Mouse (Mus musculus) midbrain, embryonic 15.5 days (tissue): ENCODE measurements around the gene Ccdc82. TPM values are rescaled to one million over a fixed set of nuclear protein-coding genes. Genes with fewer than 3 reads are reported as not detected.

Source experiments
- ATAC-seq: fragments of 200-750 bp; cut with Nextera tagmentation; replicated peaks from 2 replicates; pipeline ENCODE4 v1.8.0; 2017; ENCODE audit warnings: moderate TSS enrichment
- H3K27ac ChIP-seq: fragments of 300-500 bp; sonication (generic); 2 replicates; pipeline ENCODE4 v1.5.1; 2015; ENCODE audit warnings: mild to moderate bottlenecking, inconsistent platforms
- H3K27me3 ChIP-seq: fragments of 300-500 bp; sonication (generic); replicated peaks from 2 replicates; pipeline ENCODE4 v1.6.1; 2015; ENCODE audit warnings: inconsistent platforms
- H3K36me3 ChIP-seq: fragments of 300-500 bp; sonication (generic); replicated peaks from 2 replicates; pipeline ENCODE4 v1.6.1; 2015; ENCODE audit warnings: inconsistent platforms
- H3K4me1 ChIP-seq: fragments of 300-500 bp; sonication (generic); 2 replicates; pipeline ENCODE4 v1.6.1; 2015; ENCODE audit warnings: inconsistent platforms
- H3K4me2 ChIP-seq: fragments of 300-500 bp; sonication (generic); 2 replicates; pipeline ENCODE4 v1.6.1; 2015; ENCODE audit warnings: inconsistent platforms, mild to moderate bottlenecking, moderate library complexity
- H3K4me3 ChIP-seq: fragments of 300-500 bp; sonication (generic); 2 replicates; pipeline ENCODE4 v1.5.1; 2015; ENCODE audit warnings: mild to moderate bottlenecking, inconsistent platforms
- H3K9ac ChIP-seq: fragments of 300-500 bp; sonication (generic); 2 replicates; pipeline ENCODE4 v1.6.1; 2015; ENCODE audit warnings: mild to moderate bottlenecking, inconsistent platforms
- H3K9me3 ChIP-seq: fragments of 300-500 bp; sonication (generic); 2 replicates; pipeline ENCODE4 v1.6.1; 2016; ENCODE audit warnings: inconsistent platforms
- WGBS: fragments of 180-500 bp; shearing (Covaris S2); methylation state at CpG from one replicate; pipeline ENCODE4 v1.1.7; 2015; ENCODE audit warnings: mixed read lengths; 5-methylcytosine and 5-hydroxymethylcytosine counted together
- polyA plus RNA-seq: library from polyadenylated mRNA; unstranded; fragments of >200 nt; fragmentation: Nextera tagmentation; extraction: Ambion mirVana; gene quantifications from 2 replicates; pipeline ENCODE4 v1.2.1, GENCODE M21; 2015

The Ccdc82 gene
- polyA plus RNA-seq = 12.8 and 13.9 TPM in 2 replicates

DNA sequence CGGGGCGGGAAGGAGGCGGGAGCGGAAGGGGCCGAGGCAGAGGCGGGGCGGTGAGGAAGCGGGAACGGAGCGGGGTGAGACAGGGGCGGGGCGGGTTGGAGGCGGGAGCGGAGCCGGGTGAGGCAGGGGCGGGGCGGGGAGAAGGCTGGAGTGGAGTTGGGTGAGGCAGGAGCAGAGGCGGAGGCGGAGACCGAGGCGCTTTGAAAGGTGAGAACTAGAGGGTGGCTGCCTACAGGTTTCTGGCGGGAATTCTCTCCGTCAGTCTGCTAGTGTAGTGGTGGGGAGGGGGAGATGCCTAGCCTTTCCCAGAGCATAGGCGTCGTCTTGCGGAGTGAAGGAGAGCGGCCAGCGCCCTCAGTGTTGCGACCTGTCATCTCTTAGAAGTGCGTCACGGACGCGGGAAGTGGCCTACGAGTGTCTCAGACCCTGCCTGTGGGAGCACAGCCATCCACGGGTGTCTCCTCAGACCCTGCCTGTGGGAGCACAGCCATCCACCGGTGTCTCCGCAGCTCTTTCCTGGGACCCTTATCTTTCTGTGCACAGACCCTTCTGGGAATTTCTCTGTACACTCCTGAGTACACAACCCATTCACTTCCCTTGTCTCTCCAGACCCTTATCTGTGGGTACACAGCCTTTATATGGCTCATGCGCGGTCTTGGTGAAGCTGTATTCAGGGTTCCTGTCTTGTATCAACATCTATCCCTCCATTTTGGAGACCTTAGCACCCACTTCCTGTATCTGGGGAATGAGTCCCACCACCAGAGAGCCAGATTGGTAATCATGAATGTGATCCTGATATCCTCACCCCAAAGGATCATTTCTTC, at the start of gene Ccdc82:
Gene Ccdc82, plus strand, starts transcription at position 141 of the 824 bp plus-strand sequence.
- Histone ChIP-seq H3K9ac (peak within 1 kb of the TSS; percentile 59), H3K4me3 (peak within 1 kb of the TSS; percentile 53), H3K4me2 (peak within 1 kb of the TSS; percentile 57), H3K9me3 (no peaks in the 10 kb centered on the region), H3K4me1 (peaks cover 23% of the 10 kb centered on the region), H3K27me3 (no peaks in the 10 kb centered on the region), H3K27ac (peak within 1 kb of the TSS; percentile 79), H3K36me3 (no peaks in the 10 kb centered on the region)
- 2% methylated on average over 34 of the region's 39 CpGs for WGBS
- ATAC-seq = peak; percentile 97

DNA sequence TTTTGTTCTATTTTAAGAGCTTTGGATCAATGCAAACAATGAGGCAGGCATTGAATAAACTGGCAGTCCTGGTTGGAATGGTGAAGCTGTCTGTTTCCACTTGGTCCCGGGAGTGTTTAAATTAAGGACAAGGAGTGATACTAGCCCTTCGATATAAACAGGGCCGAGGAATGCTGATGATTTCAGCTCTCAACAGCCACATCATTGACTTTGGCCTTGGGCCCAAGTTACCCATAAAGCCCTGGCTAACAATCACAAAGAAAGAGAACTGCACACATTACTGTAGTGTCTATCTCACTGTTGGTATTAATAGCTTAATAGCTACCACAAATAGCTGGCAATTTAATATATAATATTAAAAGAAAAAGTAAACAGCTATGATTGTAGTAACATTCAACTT, 46.7 kb upstream of the Ccdc82 start:
- Histone ChIP-seq H3K4me3 (no peak overlapping the region), H3K9ac (no peak overlapping the region), H3K27me3 (no peaks in the 10 kb centered on the region), H3K4me2 (no peak overlapping the region), H3K36me3 (no peaks in the 10 kb centered on the region), H3K9me3 (no peaks in the 10 kb centered on the region), H3K27ac (no peak overlapping the region), H3K4me1 (no peaks in the 10 kb centered on the region)
- ATAC-seq = no peak
- 70% methylated on average over 3 of the region's 3 CpGs for WGBS

DNA sequence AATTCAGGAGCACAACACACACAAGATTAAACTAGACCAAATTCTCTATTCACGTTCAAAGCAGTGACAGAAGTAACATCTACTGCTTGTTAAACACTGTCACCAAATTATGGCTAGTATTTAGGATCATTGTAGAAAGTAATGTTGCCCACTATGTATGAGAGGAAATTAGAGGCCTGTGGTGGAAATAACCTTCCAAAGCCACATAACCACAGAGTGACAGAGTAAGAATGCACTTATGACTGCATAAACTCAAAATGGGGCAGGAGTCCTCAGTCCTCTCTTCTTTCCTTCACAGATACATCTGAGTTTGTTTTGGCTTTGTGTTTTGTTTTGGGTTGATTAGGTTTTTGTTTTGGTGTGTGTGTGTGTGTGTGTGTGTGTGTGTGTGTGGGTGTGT, 43.6 kb upstream of the Ccdc82 start:
- no peaks in the 10 kb centered on the region for H3K27me3 ChIP-seq
- H3K9me3 ChIP-seq = no peaks in the 10 kb centered on the region
- no peaks in the 10 kb centered on the region for H3K36me3 ChIP-seq
- H3K9ac ChIP-seq = no peak overlapping the region
- H3K27ac ChIP-seq = no peak overlapping the region
- no peak overlapping the region for H3K4me2 ChIP-seq
- no peak for ATAC-seq
- WGBS = 94% methylated on average over 1 of the region's 1 CpGs
- H3K4me3 ChIP-seq = no peak overlapping the region
- no peaks in the 10 kb centered on the region for H3K4me1 ChIP-seq

DNA sequence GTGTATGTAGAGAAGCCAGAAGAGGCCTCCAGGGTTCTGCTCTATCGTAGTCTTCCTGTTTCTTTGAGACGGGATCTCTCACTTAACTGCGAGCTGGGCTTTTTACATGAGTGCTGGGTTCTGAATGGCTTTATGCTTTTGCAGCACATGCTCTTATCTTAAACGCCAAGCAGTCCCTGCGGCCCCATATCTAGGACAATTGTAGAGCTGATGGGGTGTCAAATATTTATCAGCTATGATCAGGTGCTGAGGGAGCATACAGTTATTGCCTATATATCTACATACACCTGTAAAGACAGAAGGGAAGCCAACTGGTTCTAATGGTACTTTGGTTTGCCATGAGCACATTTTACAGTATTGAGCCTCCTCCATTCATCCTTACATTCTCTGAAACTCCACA, 43.1 kb upstream of the Ccdc82 start:
- no peaks in the 10 kb centered on the region for H3K27me3 ChIP-seq
- WGBS = 94% methylated on average over 5 of the region's 5 CpGs
- no peak overlapping the region for H3K4me3 ChIP-seq
- H3K27ac ChIP-seq = no peak overlapping the region
- no peaks in the 10 kb centered on the region for H3K9me3 ChIP-seq
- no peaks in the 10 kb centered on the region for H3K4me1 ChIP-seq
- H3K36me3 ChIP-seq = no peaks in the 10 kb centered on the region
- no peak for ATAC-seq
- H3K4me2 ChIP-seq = no peak overlapping the region
- H3K9ac ChIP-seq = no peak overlapping the region

DNA sequence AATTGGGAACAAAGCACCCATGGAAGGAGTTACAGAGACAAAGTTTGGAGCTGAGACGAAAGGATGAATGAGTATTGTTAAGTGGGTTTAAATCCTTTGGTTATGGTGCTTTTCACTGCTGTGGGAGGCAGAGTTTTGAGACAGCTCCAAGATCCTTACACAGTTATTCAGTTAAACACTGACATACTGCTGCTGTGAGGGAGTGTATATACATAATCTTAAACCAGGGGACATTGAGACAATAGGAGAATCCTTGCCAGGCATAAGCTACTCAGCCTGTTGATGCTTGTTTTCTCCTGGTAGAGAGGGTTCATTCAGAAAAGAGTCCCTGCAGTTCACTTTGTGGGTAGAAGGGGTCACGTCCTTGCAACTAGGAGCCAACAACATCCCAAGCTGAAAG, 40.4 kb upstream of the Ccdc82 start:
- 24% methylated on average over 2 of the region's 2 CpGs for WGBS
- Histone ChIP-seq H3K9me3 (no peaks in the 10 kb centered on the region), H3K27ac (no peak overlapping the region), H3K4me1 (no peaks in the 10 kb centered on the region), H3K36me3 (no peaks in the 10 kb centered on the region), H3K4me2 (no peak overlapping the region), H3K9ac (no peak overlapping the region), H3K27me3 (no peaks in the 10 kb centered on the region), H3K4me3 (no peak overlapping the region)
- no peak for ATAC-seq

DNA sequence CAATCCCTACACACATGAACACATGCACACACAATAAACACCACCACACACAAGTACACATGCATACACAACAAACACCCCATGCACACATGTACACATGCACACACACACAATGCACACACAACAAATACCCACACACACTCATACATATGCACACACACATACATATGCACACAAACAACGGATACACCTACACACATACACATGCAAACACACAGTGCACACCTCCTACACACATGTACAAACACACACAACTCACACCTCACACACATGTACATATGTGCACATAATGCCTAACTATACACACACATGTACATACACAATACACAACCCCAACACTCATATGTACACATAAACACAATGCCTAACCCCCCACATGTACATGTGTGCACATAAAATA, 20.9 kb upstream of the Ccdc82 start:
- Histone ChIP-seq H3K4me2 (no peak overlapping the region), H3K4me3 (no peak overlapping the region)
- WGBS = 84% methylated on average over 1 of the region's 1 CpGs

DNA sequence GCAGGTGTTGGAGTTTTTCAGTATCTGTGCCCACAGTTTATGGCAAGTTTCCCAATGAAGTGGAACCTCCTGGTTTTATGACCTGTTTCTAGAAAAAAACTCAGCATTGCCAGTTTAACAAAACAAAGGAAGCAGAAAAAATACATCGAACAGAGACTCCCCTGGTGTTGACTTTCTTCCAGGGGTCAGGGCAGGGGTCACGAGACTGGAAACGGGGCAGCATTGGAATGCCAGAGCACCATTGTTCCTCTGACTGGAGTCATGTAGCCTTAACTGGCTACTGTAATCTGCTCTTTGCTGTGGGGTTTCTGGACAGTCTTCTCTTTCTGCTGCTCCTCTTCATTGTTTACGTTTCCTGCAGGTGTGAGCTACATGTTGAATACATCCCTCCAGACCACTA, 16.2 kb upstream of the Ccdc82 start:
- no peak overlapping the region for H3K27ac ChIP-seq
- WGBS = 15% methylated on average over 4 of the region's 4 CpGs
- H3K4me2 ChIP-seq = no peak overlapping the region
- H3K9me3 ChIP-seq = no peaks in the 10 kb centered on the region
- no peaks in the 10 kb centered on the region for H3K36me3 ChIP-seq
- no peaks in the 10 kb centered on the region for H3K27me3 ChIP-seq
- H3K4me1 ChIP-seq = no peaks in the 10 kb centered on the region
- no peak for ATAC-seq
- no peak overlapping the region for H3K9ac ChIP-seq
- H3K4me3 ChIP-seq = no peak overlapping the region

More for the DNA sequence above, 20.9 kb upstream of the Ccdc82 start:
- Histone ChIP-seq H3K9me3 (no peaks in the 10 kb centered on the region), H3K9ac (no peak overlapping the region), H3K36me3 (no peaks in the 10 kb centered on the region), H3K27me3 (no peaks in the 10 kb centered on the region), H3K4me1 (no peaks in the 10 kb centered on the region), H3K27ac (no peak overlapping the region)
- no peak for ATAC-seq

DNA sequence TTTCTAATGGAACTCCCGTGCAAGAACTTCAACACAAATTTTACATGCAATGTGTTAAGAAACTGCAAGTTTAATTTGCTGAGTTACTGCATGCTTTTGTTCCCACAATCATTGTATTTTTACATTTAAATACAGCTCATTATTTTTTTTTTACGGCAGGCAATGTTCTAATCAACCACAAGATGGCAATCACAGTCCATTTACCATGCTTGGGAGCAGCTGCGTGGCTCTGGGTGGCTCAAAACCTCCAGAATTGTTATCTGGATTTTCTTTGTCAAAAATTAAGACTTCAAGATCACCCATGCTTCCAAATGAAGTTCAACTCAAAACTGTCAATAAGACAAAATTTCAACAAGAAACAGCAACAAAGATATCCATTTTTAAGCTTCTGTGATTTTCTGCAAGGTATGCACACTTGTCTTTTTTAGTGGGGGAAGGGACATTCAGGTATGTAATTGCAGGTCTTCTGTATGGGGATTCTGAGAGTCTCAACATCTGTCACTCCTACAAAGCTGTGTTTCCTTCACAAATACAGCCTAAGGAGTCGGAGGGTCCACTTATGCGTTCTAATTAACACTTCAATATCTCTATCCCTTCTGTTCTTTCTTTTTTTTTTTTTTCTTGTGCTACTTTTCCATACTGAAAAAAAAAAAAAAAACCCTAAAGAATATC, 15.1 kb upstream of the Ccdc82 start:
- Histone ChIP-seq H3K4me1 (no peaks in the 10 kb centered on the region), H3K36me3 (no peaks in the 10 kb centered on the region), H3K4me3 (no peak overlapping the region), H3K9ac (no peak overlapping the region), H3K4me2 (no peak overlapping the region), H3K27me3 (no peaks in the 10 kb centered on the region), H3K9me3 (no peaks in the 10 kb centered on the region), H3K27ac (no peak overlapping the region)
- 18% methylated on average over 5 of the region's 5 CpGs for WGBS
- peak; percentile 84 for ATAC-seq

DNA sequence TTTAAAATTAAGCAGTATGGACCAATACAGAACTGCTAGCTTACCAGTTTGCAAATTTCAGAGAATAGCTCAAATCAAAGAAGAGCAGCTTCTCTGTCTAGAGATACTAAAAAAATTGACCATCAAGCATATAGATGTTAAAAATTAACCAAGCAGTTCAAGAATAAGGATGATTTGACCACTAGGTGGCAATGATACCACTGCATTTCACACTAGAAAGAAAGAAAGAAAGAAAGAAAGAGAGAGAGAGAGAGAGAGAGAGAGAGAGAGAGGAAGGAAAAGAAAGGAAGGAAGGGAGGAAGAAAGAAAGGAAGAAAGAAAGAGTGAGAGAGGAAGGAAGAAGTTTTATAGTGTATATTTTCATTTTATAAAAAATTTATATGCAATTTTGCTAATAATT, 4.4 kb upstream of the Ccdc82 start:
- H3K27me3 ChIP-seq = no peaks in the 10 kb centered on the region

DNA sequence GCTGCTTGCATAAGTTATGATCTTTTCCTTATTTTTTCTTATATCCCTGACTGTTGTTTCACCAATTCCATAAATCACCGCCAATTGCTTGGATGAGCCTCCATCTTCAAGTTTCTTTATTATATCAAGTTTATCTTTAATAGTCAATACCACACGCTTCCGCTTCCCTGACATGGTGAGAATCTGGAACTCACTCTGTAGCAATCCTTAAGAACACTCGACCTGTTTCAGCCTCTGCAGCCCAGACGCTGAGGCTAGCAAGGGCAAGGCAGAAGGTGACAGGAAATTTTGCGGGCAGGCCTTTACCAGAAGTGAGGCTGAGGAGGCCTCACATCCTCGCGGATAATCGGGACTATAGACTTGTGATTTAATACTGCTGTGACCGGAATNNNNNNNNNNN, 1.3 kb upstream of the Ccdc82 start, which contains the start of gene Jrkl:
Gene Jrkl, minus strand, starts transcription at position 349 of the 400 bp plus-strand sequence.
- Histone ChIP-seq H3K36me3 (no peaks in the 10 kb centered on the region), H3K27ac (peak within 1 kb of the TSS; percentile 76), H3K4me2 (peak within 1 kb of the TSS; percentile 57), H3K9me3 (no peaks in the 10 kb centered on the region), H3K4me3 (peak within 1 kb of the TSS; percentile 53), H3K27me3 (no peaks in the 10 kb centered on the region), H3K9ac (peak within 1 kb of the TSS; percentile 40), H3K4me1 (peaks cover 23% of the 10 kb centered on the region)
- no peak for ATAC-seq
- WGBS = 7% methylated on average over 10 of the region's 10 CpGs

More for the DNA sequence above, 4.4 kb upstream of the Ccdc82 start:
- Histone ChIP-seq H3K27ac (no peak overlapping the region), H3K4me3 (no peak overlapping the region), H3K36me3 (no peaks in the 10 kb centered on the region), H3K4me2 (no peak overlapping the region), H3K4me1 (peaks cover 18% of the 10 kb centered on the region), H3K9ac (no peak overlapping the region), H3K9me3 (no peaks in the 10 kb centered on the region)
- ATAC-seq = no peak

DNA sequence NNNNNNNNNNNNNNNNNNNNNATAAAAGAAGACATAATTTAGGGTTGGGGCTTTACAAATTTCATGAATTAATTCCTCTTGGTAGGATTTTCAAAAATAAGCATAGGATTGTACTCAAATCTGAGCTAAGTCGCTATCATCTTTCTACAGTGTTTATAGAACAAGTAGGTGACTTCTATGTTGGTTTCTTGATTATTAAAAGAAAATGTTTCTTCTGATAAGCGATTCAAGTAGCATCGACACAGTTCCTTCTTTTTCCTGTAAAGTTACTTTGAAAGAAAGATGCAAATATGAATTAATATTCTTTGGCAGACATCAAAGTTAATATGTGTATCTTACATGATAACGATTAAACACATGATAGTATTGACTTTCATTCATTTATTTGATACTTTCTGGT, 1.3 kb downstream of the Ccdc82 start:
- Histone ChIP-seq H3K27ac (no peak overlapping the region), H3K36me3 (no peaks in the 10 kb centered on the region), H3K4me2 (no peak overlapping the region; the same call in 1 of the 2 replicates), H3K4me3 (no peak overlapping the region), H3K27me3 (no peaks in the 10 kb centered on the region), H3K9ac (no peak overlapping the region), H3K4me1 (peaks cover 23% of the 10 kb centered on the region), H3K9me3 (no peaks in the 10 kb centered on the region)
- WGBS = 94% methylated on average over 4 of the region's 4 CpGs
- no peak for ATAC-seq

DNA sequence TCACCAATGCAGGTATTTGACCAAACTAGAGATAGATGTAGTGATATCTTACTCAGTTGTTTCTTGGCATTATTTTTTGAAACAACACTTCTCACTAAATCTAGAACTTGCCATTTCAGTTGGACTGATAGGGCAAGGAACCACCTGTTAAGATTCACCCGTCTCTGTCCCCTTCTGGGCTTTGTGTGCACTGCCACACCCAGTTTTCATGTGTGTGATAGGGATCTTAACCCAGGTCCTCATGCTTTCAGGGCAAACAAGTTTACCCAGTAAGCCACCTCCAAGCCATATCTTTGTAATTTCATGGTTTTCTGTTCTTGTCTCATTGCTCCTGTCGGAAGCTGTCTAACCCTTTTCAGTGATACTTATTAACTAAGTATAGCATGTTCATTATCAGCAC, 4.5 kb downstream of the Ccdc82 start:
- Histone ChIP-seq H3K4me3 (no peak overlapping the region), H3K4me1 (peaks cover 7% of the 10 kb centered on the region), H3K9me3 (no peaks in the 10 kb centered on the region), H3K36me3 (no peaks in the 10 kb centered on the region), H3K27ac (no peak overlapping the region), H3K9ac (no peak overlapping the region), H3K27me3 (no peaks in the 10 kb centered on the region), H3K4me2 (no peak overlapping the region)
- 83% methylated on average over 2 of the region's 2 CpGs for WGBS
- ATAC-seq = no peak

DNA sequence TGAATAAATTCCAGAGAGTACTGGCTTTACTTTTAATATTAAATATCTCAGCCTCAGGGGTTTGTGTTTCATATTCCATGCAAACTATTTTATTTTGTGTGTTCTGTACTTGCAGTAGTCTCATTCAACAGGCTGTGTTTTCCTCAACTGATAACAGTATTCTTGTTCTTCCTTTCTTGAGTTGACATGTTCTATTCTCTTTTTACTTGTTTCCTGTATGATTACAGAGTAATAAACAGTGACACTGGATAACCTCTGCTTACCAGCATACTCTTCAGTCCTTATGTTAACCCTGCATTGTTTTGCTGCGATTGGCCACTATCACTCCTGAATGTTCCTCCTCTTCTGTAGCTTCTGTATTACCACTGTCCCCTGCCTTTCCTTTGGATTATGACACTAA, 10.0 kb downstream of the Ccdc82 start:
- no peak for ATAC-seq
- WGBS = 92% methylated on average over 1 of the region's 1 CpGs
- Histone ChIP-seq H3K27me3 (no peaks in the 10 kb centered on the region), H3K4me1 (no peaks in the 10 kb centered on the region), H3K9me3 (no peaks in the 10 kb centered on the region), H3K9ac (no peak overlapping the region), H3K36me3 (no peaks in the 10 kb centered on the region), H3K4me2 (no peak overlapping the region), H3K4me3 (no peak overlapping the region), H3K27ac (no peak overlapping the region)
